Comparison of ENCODE assay signal across 8 mouse cellular contexts in genomic region chr1:36067611-36068010, GRCm38 (mm10). TPM values are rescaled to one million over a fixed set of nuclear protein-coding genes. Genes with fewer than 3 reads are reported as not detected.
DNase-seq lines count a peak whose midpoint lies in the region; ATAC-seq and TF ChIP-seq lines count a peak whose summit lies in the region.

No protein-coding gene starts in this region.

- H3K36me3 ChIP-seq in lung, embryonic 14.5 days (ENCODE audit: insufficient read depth): 0 out of 2 replicates have a peak, but pooled peaks cover 4% of the 10 kb centered on the region
- no peaks in the 10 kb centered on the region for H3K36me3 ChIP-seq in embryonic facial prominence, embryonic 15.5 days
- no peaks in the 10 kb centered on the region for H3K36me3 ChIP-seq in intestine, postnatal 0 days (ENCODE audit: control insufficient read depth, insufficient read depth)
- H3K36me3 ChIP-seq in neural tube, embryonic 14.5 days (ENCODE audit: control insufficient read depth, insufficient read depth, low read length): no peaks in the 10 kb centered on the region

- H3K9ac ChIP-seq in lung, embryonic 14.5 days: peak overlapping the region; percentile 75; the same call in 1 of the 2 replicates
- no peak overlapping the region for H3K9ac ChIP-seq in embryonic facial prominence, embryonic 15.5 days
- H3K9ac ChIP-seq in intestine, postnatal 0 days (ENCODE audit: low read depth, low read length): no peak overlapping the region
- H3K9ac ChIP-seq in neural tube, embryonic 14.5 days (replicated peaks; ENCODE audit: low read depth, low read length): peak overlapping the region; percentile 90

- H3K4me3 ChIP-seq in lung, embryonic 14.5 days (ENCODE audit: low read depth, low read length): peak overlapping the region; percentile 78
- peak overlapping the region; percentile 81 for H3K4me3 ChIP-seq in embryonic facial prominence, embryonic 15.5 days (replicated peaks)
- H3K4me3 ChIP-seq in intestine, postnatal 0 days (ENCODE audit: low read depth, low read length): peak overlapping the region; percentile 69
- peak overlapping the region; percentile 86 for H3K4me3 ChIP-seq in neural tube, embryonic 14.5 days (ENCODE audit: low read depth, low read length)

- no peak for ATAC-seq in lung, embryonic 14.5 days (ENCODE audit: insufficient read depth)
- ATAC-seq in embryonic facial prominence, embryonic 15.5 days (ENCODE audit: insufficient number of reproducible peaks, low FRiP score, low TSS enrichment, low read depth): no peak
- ATAC-seq in intestine, postnatal 0 days: no peak
- ATAC-seq in neural tube, embryonic 14.5 days (ENCODE audit: low read depth): peak; percentile 1; the same call in 1 of the 2 replicates

- H3K4me1 ChIP-seq in lung, embryonic 14.5 days (ENCODE audit: insufficient read depth): peaks cover 20% of the 10 kb centered on the region; the same call in 1 of the 2 replicates
- peaks cover 60% of the 10 kb centered on the region for H3K4me1 ChIP-seq in embryonic facial prominence, embryonic 15.5 days
- H3K4me1 ChIP-seq in intestine, postnatal 0 days (replicated peaks; ENCODE audit: control insufficient read depth, insufficient read depth, low read length): peaks cover 25% of the 10 kb centered on the region; the same call in 1 of the 2 replicates
- H3K4me1 ChIP-seq in neural tube, embryonic 14.5 days (ENCODE audit: control insufficient read depth, insufficient read depth, low read length): peaks cover 38% of the 10 kb centered on the region

- no peaks in the 10 kb centered on the region for H3K9me3 ChIP-seq in lung, embryonic 14.5 days (ENCODE audit: low read depth, low read length)
- no peaks in the 10 kb centered on the region for H3K9me3 ChIP-seq in embryonic facial prominence, embryonic 15.5 days (replicated peaks)
- no peaks in the 10 kb centered on the region for H3K9me3 ChIP-seq in intestine, postnatal 0 days (ENCODE audit: control insufficient read depth)
- no peaks in the 10 kb centered on the region for H3K9me3 ChIP-seq in neural tube, embryonic 14.5 days (ENCODE audit: control insufficient read depth, low read length)

- H3K27ac ChIP-seq in lung, embryonic 14.5 days (ENCODE audit: low read depth): no peak overlapping the region
- no peak overlapping the region for H3K27ac ChIP-seq in embryonic facial prominence, embryonic 15.5 days (replicated peaks)
- H3K27ac ChIP-seq in intestine, postnatal 0 days (ENCODE audit: low read depth, low read length): 0 out of 2 replicates have a peak overlapping the region, but pooled peaks have one; percentile 82
- H3K27ac ChIP-seq in neural tube, embryonic 14.5 days (ENCODE audit: low read depth, low read length): no peak overlapping the region

- WGBS in lung, embryonic 14.5 days: 25% methylated on average over 12 of the region's 12 CpGs
- 21% methylated on average over 12 of the region's 12 CpGs for WGBS in embryonic facial prominence, embryonic 15.5 days
- 28% methylated on average over 12 of the region's 12 CpGs for WGBS in intestine, postnatal 0 days
- 24% methylated on average over 12 of the region's 12 CpGs for WGBS in neural tube, embryonic 14.5 days

- DNase-seq in lung, embryonic 14.5 days: no peak
- DNase-seq in lung, postnatal 25 days (ENCODE audit: low spot score): no peak
- DNase-seq in right cerebral cortex, postnatal 25 days: no peak
- no peak for DNase-seq in frontal cortex, postnatal 10 days (ENCODE audit: low spot score in 2 of 2)
- no peak for DNase-seq in lung, postnatal 14 days

- no peak for TF ChIP-seq CTCF in lung, embryonic 14.5 days (IDR thresholded peaks at IDR 0.05; ENCODE audit: low read depth)
- TF ChIP-seq CTCF in intestine, postnatal 0 days (IDR thresholded peaks at IDR 0.05; ENCODE audit: low read depth): no peak

- H3K27me3 ChIP-seq in lung, embryonic 14.5 days (ENCODE audit: insufficient read depth, low read length): peaks cover 3% of the 10 kb centered on the region; the same call in 1 of the 2 replicates
- no peaks in the 10 kb centered on the region for H3K27me3 ChIP-seq in embryonic facial prominence, embryonic 15.5 days
- H3K27me3 ChIP-seq in intestine, postnatal 0 days (replicated peaks; ENCODE audit: control insufficient read depth, insufficient read depth, low read length): no peaks in the 10 kb centered on the region
- no peaks in the 10 kb centered on the region for H3K27me3 ChIP-seq in neural tube, embryonic 14.5 days (ENCODE audit: control insufficient read depth, insufficient read depth, low read length)

- peak overlapping the region; percentile 94 for H3K4me2 ChIP-seq in lung, embryonic 14.5 days
- peak overlapping the region; percentile 93 for H3K4me2 ChIP-seq in embryonic facial prominence, embryonic 15.5 days (replicated peaks)
- peak overlapping the region; percentile 93 for H3K4me2 ChIP-seq in intestine, postnatal 0 days (replicated peaks; ENCODE audit: low read depth)
- peak overlapping the region; percentile 45 for H3K4me2 ChIP-seq in neural tube, embryonic 14.5 days (ENCODE audit: low read depth, low read length)

RNA-seq across cellular contexts. Expression of gene Hs6st1, which starts 0.6 kb away (rescaled TPM):
- 14.2 and 16.2 TPM in 2 replicates for polyA plus RNA-seq in lung, embryonic 14.5 days (2014; fragmentation: Nextera tagmentation; extraction: Ambion mirVana)
- 8.3 and 11.2 TPM in 2 replicates for polyA plus RNA-seq in embryonic facial prominence, embryonic 15.5 days (2015; fragmentation: Nextera tagmentation; extraction: Ambion mirVana)
- 6.4 and 6.7 TPM in 2 replicates for polyA plus RNA-seq in intestine, postnatal 0 days (2015; fragmentation: Nextera tagmentation; extraction: Ambion mirVana)
- 17.7 and 18.1 TPM in 2 replicates for polyA plus RNA-seq in neural tube, embryonic 14.5 days (2014; fragmentation: Nextera tagmentation; extraction: Ambion mirVana)

Comparison
In these comparisons a context has a peak if more than half of its experiments do, and no peak if none do; other contexts are left out.
1. H3K9ac ChIP-seq: peak in lung, embryonic 14.5 days (single experiment) and neural tube, embryonic 14.5 days (single experiment); none in embryonic facial prominence, embryonic 15.5 days (single experiment) and intestine, postnatal 0 days (single experiment).
2. Peak in every context shown above with its lines, with median percentiles within 50 percentile points of each other: H3K4me2 ChIP-seq and H3K4me3 ChIP-seq.